Mouse (Mus musculus) adipocyte (in vitro differentiated cells): Measurements from ENCODE around the gene Fbxl17.

Experiments
- DNase-seq: peaks from one replicate; pipeline ENCODE4 v3.0.0-alpha.2; 2016; ENCODE audit warnings: low spot score

Fbxl17 gene

GRCm38 (mm10) chr17:63045297-63045696 is 454.5 kb downstream of the Fbxl17 start:
- no peak for DNase-seq

GRCm38 (mm10) chr17:63043046-63043675 is 456.7 kb downstream of the Fbxl17 start:
- DNase-seq, result no peak

GRCm38 (mm10) chr17:63037562-63037961 is 462.3 kb downstream of the Fbxl17 start:
- DNase-seq, result no peak

- DNase-seq, result no peak
These were observed 466.7 kb downstream of the Fbxl17 start for GRCm38 (mm10) chr17:63033141-63033540.

GRCm38 (mm10) chr17:63029105-63029504 is 470.7 kb downstream of the Fbxl17 start:
- DNase-seq, result no peak

GRCm38 (mm10) chr17:63025238-63025637 is 474.6 kb downstream of the Fbxl17 start:
- DNase-seq, result no peak

GRCm38 (mm10) chr17:63017605-63018167 is 482.1 kb downstream of the Fbxl17 start:
- no peak for DNase-seq

GRCm38 (mm10) chr17:63012571-63012923 is 487.3 kb downstream of the Fbxl17 start:
- DNase-seq, result no peak

GRCm38 (mm10) chr17:63011893-63012570 is 487.8 kb downstream of the Fbxl17 start:
- no peak for DNase-seq

- peak; percentile 3 for DNase-seq
These were observed 489.0 kb downstream of the Fbxl17 start for GRCm38 (mm10) chr17:63010830-63011229.

GRCm38 (mm10) chr17:63008788-63009187 is 491.0 kb downstream of the Fbxl17 start:
- DNase-seq, result no peak

GRCm38 (mm10) chr17:63008277-63008676 is 491.5 kb downstream of the Fbxl17 start:
- peak; percentile 18 for DNase-seq

- no peak for DNase-seq
These were observed 491.9 kb downstream of the Fbxl17 start for GRCm38 (mm10) chr17:63007876-63008275.
